Mouse (Mus musculus) kidney, adult 2 months (tissue): ENCODE results near the gene Spin1. TPM values are rescaled to one million over a fixed set of nuclear protein-coding genes. Genes with fewer than 3 reads are reported as not detected.
A peak's percentile ranks its signal among the peaks of the same experiment; 100 is the strongest.

ENCODE experiments used
- DNase-seq: peaks from one replicate; pipeline ENCODE4 v3.0.0; 2021
- H3K27ac ChIP-seq: fragments of 200-500 bp; 2 replicates; pipeline ENCODE4 v1.5.1; 2012; ENCODE audit warnings: low read depth, low read length, control low read depth, inconsistent platforms; ENCODE audit not compliant: insufficient read depth
- H3K27me3 ChIP-seq: fragments of 200-500 bp; replicated peaks from 2 replicates; pipeline ENCODE4 v1.6.1; 2012; ENCODE audit warnings: mild to moderate bottlenecking, moderate library complexity, low read length, inconsistent platforms; ENCODE audit not compliant: control insufficient read depth, insufficient read depth
- H3K36me3 ChIP-seq: fragments of 200-500 bp; 2 replicates; pipeline ENCODE4 v1.6.1; 2012; ENCODE audit warnings: mild to moderate bottlenecking, moderate library complexity, low read length, inconsistent platforms; ENCODE audit not compliant: control insufficient read depth, insufficient read depth
- H3K4me1 ChIP-seq: fragments of 200-500 bp; 2 replicates; pipeline ENCODE4 v1.6.1; 2011; ENCODE audit warnings: low read length; ENCODE audit not compliant: control insufficient read depth, insufficient read depth
- H3K4me3 ChIP-seq: fragments of 200-500 bp; 2 replicates; pipeline ENCODE4 v1.5.1; 2011; ENCODE audit warnings: mild to moderate bottlenecking, low read depth, low read length, control low read depth; ENCODE audit not compliant: insufficient read depth
- CTCF ChIP-seq: fragments of 200-500 bp; conservative IDR thresholded peaks from 2 replicates; pipeline ENCODE4 v1.5.1; 2011; ENCODE audit warnings: low read depth, mild to moderate bottlenecking, control low read depth, low read length, moderate library complexity, mixed read lengths; ENCODE audit not compliant: insufficient read depth, insufficient read length
- POLR2A ChIP-seq: fragments of 200-500 bp; IDR thresholded peaks from one replicate; pipeline ENCODE4 v1.6.1; 2011; ENCODE audit warnings: low read depth, low read length, control low read depth
- WGBS: fragments of 180-500 bp; shearing (Covaris S2); methylation state at CpG from one replicate; pipeline ENCODE4 v1.1.7; 2018; 5-methylcytosine and 5-hydroxymethylcytosine counted together
- polyA plus RNA-seq: library from polyadenylated mRNA; depleted of rRNA; stranded (reverse); fragments of >200 nt; gene quantifications from 2 replicates; pipeline ENCODE4 v1.2.3, GENCODE M21; 2012; rRNA removed

The Spin1 gene
- polyA plus RNA-seq, 1 experiment: 30.8 TPM

GRCm38 (mm10) chr13:51184896-51185295 lies 84.2 kb downstream of the Spin1 start:
- DNase-seq: no peak
- H3K4me1 ChIP-seq: no peaks in the 10 kb centered on the region
- 91% methylated on average over 3 of the region's 3 CpGs for WGBS

GRCm38 (mm10) chr13:51190336-51190735 lies 89.7 kb downstream of the Spin1 start:
- TF ChIP-seq CTCF (no peak), POLR2A (no peak)

More at GRCm38 (mm10) chr13:51184896-51185295, 84.2 kb downstream of the Spin1 start:
- no peaks in the 10 kb centered on the region for H3K27me3 ChIP-seq
- H3K4me3 ChIP-seq: no peak overlapping the region
- no peaks in the 10 kb centered on the region for H3K36me3 ChIP-seq
- no peak overlapping the region for H3K27ac ChIP-seq
- no peak for TF ChIP-seq CTCF

GRCm38 (mm10) chr13:51191416-51192140 lies 90.9 kb downstream of the Spin1 start:
- Histone ChIP-seq H3K27ac (no peak overlapping the region), H3K4me3 (no peak overlapping the region), H3K27me3 (no peaks in the 10 kb centered on the region), H3K36me3 (no peaks in the 10 kb centered on the region), H3K4me1 (no peaks in the 10 kb centered on the region)
- WGBS: 67% methylated on average over 6 of the region's 6 CpGs
- TF ChIP-seq POLR2A (no peak), CTCF (no peak)
- DNase-seq: peak; percentile 59

More at GRCm38 (mm10) chr13:51190336-51190735, 89.7 kb downstream of the Spin1 start:
- Histone ChIP-seq H3K27ac (no peak overlapping the region), H3K36me3 (no peaks in the 10 kb centered on the region), H3K4me1 (no peaks in the 10 kb centered on the region), H3K27me3 (no peaks in the 10 kb centered on the region), H3K4me3 (no peak overlapping the region)
- WGBS: 80% methylated on average over 3 of the region's 3 CpGs
- no peak for DNase-seq

GRCm38 (mm10) chr13:51193893-51194292 lies 93.2 kb downstream of the Spin1 start:
- H3K27ac ChIP-seq: no peak overlapping the region
- DNase-seq: no peak
- 85% methylated on average over 15 of the region's 15 CpGs for WGBS

GRCm38 (mm10) chr13:51197699-51198098 lies 97.0 kb downstream of the Spin1 start:
- no peak for DNase-seq
- 33% methylated on average over 3 of the region's 3 CpGs for WGBS
- no peak for TF ChIP-seq POLR2A
- TF ChIP-seq CTCF: no peak
- Histone ChIP-seq H3K4me3 (no peak overlapping the region), H3K27ac (no peak overlapping the region), H3K4me1 (peaks cover 3% of the 10 kb centered on the region; the same call in 1 of the 2 replicates), H3K27me3 (no peaks in the 10 kb centered on the region), H3K36me3 (no peaks in the 10 kb centered on the region)

More at GRCm38 (mm10) chr13:51193893-51194292, 93.2 kb downstream of the Spin1 start:
- H3K4me1 ChIP-seq: peaks cover 3% of the 10 kb centered on the region; the same call in 1 of the 2 replicates
- no peaks in the 10 kb centered on the region for H3K36me3 ChIP-seq
- TF ChIP-seq POLR2A: no peak
- TF ChIP-seq CTCF: no peak
- no peak overlapping the region for H3K4me3 ChIP-seq
- H3K27me3 ChIP-seq: no peaks in the 10 kb centered on the region

- Histone ChIP-seq H3K4me1 (peaks cover 3% of the 10 kb centered on the region; the same call in 1 of the 2 replicates), H3K27ac (peak overlapping the region; percentile 47; the same call in 1 of the 2 replicates), H3K4me3 (no peak overlapping the region), H3K27me3 (no peaks in the 10 kb centered on the region), H3K36me3 (no peaks in the 10 kb centered on the region)
- DNase-seq: peak; percentile 81
- WGBS: 27% methylated on average over 5 of the region's 5 CpGs
- TF ChIP-seq CTCF: no peak
- no peak for TF ChIP-seq POLR2A
Measured at GRCm38 (mm10) chr13:51198186-51198585, 97.5 kb downstream of the Spin1 start.

Other genes starting within 250 kb of the Spin1 start
- gene Nxnl2, start 70.1 kb downstream of the Spin1 start, polyA plus RNA-seq: 0.53 and 0.69 TPM in 2 replicates